Mouse (Mus musculus): ENCODE results near the gene Zfand2b. TPM values are rescaled to one million over a fixed set of nuclear protein-coding genes. Genes with fewer than 3 reads are reported as not detected.
A peak's percentile ranks its signal among the peaks of the same experiment; 100 is the strongest.

The Zfand2b gene
- polyA plus RNA-seq, 1 experiment from 2014 or later = 41.0 TPM

DNA sequence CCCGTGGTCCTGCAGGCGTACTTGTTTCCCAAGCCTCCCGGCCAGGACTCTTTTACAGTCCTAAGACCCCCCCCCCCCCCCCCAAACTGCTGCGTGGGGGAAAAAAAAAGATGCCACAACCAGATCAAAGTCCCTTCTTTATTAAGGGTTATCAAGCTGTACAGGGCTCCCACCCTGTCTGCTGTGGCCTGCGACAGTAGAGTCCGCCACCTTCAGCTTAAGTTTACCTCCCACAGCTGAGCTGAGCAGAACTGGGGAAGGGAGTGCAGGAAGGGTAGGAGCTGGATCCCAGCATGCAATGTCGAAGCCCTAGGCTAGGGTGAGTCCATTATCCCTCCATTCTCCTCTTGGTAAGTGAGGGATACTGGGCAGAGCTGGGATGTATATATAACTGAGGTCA, 12.3 kb downstream of the Zfand2b start:
- no peaks in the 10 kb centered on the region for H3K27me3 ChIP-seq (ENCODE audit: control insufficient read depth, insufficient read depth, low read length)
- no peak overlapping the region for H3K27ac ChIP-seq (ENCODE audit: low read length)
- H3K4me3 ChIP-seq (ENCODE audit: low read depth, low read length) = peak overlapping the region; percentile 51; the same call in 1 of the 2 replicates
- H3K4me2 ChIP-seq (replicated peaks; ENCODE audit: low read depth, low read length) = peak overlapping the region; percentile 87
- no peak for ATAC-seq (ENCODE audit: insufficient number of reproducible peaks, insufficient read depth, low FRiP score, low read depth)
- peaks cover 32% of the 10 kb centered on the region for H3K36me3 ChIP-seq (ENCODE audit: control insufficient read depth, insufficient read depth, low read length)
- peaks cover 6% of the 10 kb centered on the region for H3K4me1 ChIP-seq (ENCODE audit: control insufficient read depth, insufficient read depth, low read length)
- H3K9me3 ChIP-seq (ENCODE audit: control insufficient read depth, low read depth, low read length) = no peaks in the 10 kb centered on the region
- no peak overlapping the region for H3K9ac ChIP-seq (replicated peaks; ENCODE audit: low read depth, low read length)
- 22% methylated on average over 7 of the region's 7 CpGs for WGBS

DNA sequence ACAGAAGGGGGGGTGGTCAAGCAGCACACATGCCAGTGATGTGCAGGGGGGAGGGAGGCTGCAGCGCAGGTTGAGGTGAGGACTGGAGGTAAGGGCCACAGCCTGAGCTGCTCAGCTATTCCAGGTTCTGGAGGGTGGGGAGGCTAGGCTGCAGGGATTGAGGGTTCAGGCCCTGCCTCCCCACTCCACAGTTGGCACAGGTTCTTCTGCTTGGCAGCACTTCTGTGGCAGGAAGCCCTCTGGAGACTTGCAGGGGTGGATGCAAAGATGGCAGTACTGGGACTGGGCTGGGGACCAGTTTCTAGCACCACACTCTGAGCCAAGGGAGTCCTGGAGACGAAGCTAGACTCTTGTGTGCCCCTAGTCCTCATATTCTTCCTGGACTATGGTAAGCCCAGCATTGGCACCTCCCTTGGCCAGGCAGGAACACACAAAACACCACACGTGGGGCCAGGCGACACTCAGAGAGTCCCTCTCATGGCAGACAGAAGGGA, 13.0 kb downstream of the Zfand2b start:
- Histone ChIP-seq H3K4me1 (ENCODE audit: control insufficient read depth, insufficient read depth, low read length) (peaks cover 6% of the 10 kb centered on the region), H3K4me2 (replicated peaks; ENCODE audit: low read depth, low read length) (no peak overlapping the region), H3K9me3 (ENCODE audit: control insufficient read depth, low read depth, low read length) (no peaks in the 10 kb centered on the region), H3K27me3 (ENCODE audit: control insufficient read depth, insufficient read depth, low read length) (no peaks in the 10 kb centered on the region), H3K27ac (ENCODE audit: low read length) (no peak overlapping the region), H3K4me3 (ENCODE audit: low read depth, low read length) (no peak overlapping the region), H3K9ac (replicated peaks; ENCODE audit: low read depth, low read length) (no peak overlapping the region), H3K36me3 (ENCODE audit: control insufficient read depth, insufficient read depth, low read length) (peaks cover 37% of the 10 kb centered on the region)
- ATAC-seq (ENCODE audit: insufficient number of reproducible peaks, insufficient read depth, low FRiP score, low read depth) = no peak
- 84% methylated on average over 4 of the region's 4 CpGs for WGBS

DNA sequence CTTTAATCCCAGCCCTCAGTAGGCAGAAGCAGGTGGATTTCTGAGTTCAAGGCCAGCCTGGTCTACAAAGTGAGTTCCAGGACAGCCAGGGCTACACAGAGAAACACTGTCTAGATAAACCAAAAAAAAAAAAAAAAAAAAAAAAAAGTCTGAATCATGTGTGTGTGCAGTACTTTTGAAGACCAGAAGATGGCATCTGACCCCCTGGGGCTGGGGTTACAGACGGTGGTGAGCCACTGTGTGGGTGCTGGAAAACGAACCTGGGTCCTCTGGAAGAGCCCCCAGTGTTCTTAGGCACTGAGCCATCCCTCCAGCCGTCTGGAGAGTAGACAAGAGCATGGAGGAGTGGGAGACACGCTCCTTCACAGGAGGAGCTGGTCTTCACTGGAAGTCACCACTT, 13.7 kb downstream of the Zfand2b start:
- H3K4me2 ChIP-seq (replicated peaks; ENCODE audit: low read depth, low read length) = no peak overlapping the region
- no peak for ATAC-seq (ENCODE audit: insufficient number of reproducible peaks, insufficient read depth, low FRiP score, low read depth)
- H3K27ac ChIP-seq (ENCODE audit: low read length) = no peak overlapping the region
- H3K4me1 ChIP-seq (ENCODE audit: control insufficient read depth, insufficient read depth, low read length) = peaks cover 6% of the 10 kb centered on the region
- no peaks in the 10 kb centered on the region for H3K9me3 ChIP-seq (ENCODE audit: control insufficient read depth, low read depth, low read length)
- no peak overlapping the region for H3K4me3 ChIP-seq (ENCODE audit: low read depth, low read length)
- no peak overlapping the region for H3K9ac ChIP-seq (replicated peaks; ENCODE audit: low read depth, low read length)
- WGBS = 74% methylated on average over 4 of the region's 4 CpGs
- peaks cover 37% of the 10 kb centered on the region for H3K36me3 ChIP-seq (ENCODE audit: control insufficient read depth, insufficient read depth, low read length)
- H3K27me3 ChIP-seq (ENCODE audit: control insufficient read depth, insufficient read depth, low read length) = no peaks in the 10 kb centered on the region

DNA sequence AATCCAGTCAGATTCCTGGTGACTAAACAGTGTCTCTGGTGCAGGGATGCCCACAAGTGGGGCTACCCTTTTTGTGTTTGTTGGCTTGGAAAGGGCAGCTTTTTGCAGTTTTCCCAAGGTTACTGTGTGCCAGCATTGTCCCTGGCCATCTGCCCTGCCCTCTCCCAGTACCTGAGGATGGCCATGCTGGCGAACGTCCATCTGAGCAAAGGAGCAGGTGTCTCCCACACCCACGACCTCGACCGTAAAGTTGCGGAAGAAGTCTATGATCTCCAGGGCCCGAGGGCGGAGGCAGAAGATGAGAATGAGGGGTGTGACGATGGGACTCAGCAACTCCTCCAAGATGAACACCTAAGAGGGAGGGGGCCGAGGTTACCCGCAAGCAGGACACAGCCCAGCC, 17.0 kb downstream of the Zfand2b start:
- H3K36me3 ChIP-seq (ENCODE audit: control insufficient read depth, insufficient read depth, low read length) = peaks cover 42% of the 10 kb centered on the region
- no peak for ATAC-seq (ENCODE audit: insufficient number of reproducible peaks, insufficient read depth, low FRiP score, low read depth)
- H3K27me3 ChIP-seq (ENCODE audit: control insufficient read depth, insufficient read depth, low read length) = no peaks in the 10 kb centered on the region
- no peak overlapping the region for H3K4me3 ChIP-seq (ENCODE audit: low read depth, low read length)
- WGBS = 94% methylated on average over 11 of the region's 11 CpGs
- H3K9me3 ChIP-seq (ENCODE audit: control insufficient read depth, low read depth, low read length) = no peaks in the 10 kb centered on the region
- peaks cover 2% of the 10 kb centered on the region; the same call in 1 of the 2 replicates for H3K4me1 ChIP-seq (ENCODE audit: control insufficient read depth, insufficient read depth, low read length)
- no peak overlapping the region for H3K9ac ChIP-seq (replicated peaks; ENCODE audit: low read depth, low read length)
- no peak overlapping the region for H3K4me2 ChIP-seq (replicated peaks; ENCODE audit: low read depth, low read length)
- no peak overlapping the region for H3K27ac ChIP-seq (ENCODE audit: low read length)

DNA sequence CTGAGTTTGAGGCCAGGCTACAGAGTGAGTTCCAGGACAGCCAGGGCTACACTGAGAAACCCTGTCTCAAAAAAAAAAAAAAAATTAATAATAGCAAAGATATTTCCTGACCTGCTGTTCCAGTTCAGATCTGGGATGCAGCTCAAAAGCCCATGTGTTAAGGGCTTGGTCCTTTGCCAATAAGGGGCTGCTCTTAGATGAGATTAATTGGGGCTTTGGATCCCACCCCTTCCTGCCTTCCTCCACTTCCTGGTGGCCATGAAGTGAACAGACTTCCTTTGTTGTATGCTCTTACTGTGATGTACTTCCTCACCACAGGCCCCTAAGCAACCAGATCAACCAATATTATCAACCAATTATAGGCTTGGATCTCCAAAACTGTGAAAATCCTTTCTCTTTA, 18.7 kb downstream of the Zfand2b start:
- no peak for ATAC-seq (ENCODE audit: insufficient number of reproducible peaks, insufficient read depth, low FRiP score, low read depth)
- Histone ChIP-seq H3K4me3 (ENCODE audit: low read depth, low read length) (no peak overlapping the region), H3K9ac (replicated peaks; ENCODE audit: low read depth, low read length) (no peak overlapping the region), H3K27ac (ENCODE audit: low read length) (no peak overlapping the region), H3K9me3 (ENCODE audit: control insufficient read depth, low read depth, low read length) (no peaks in the 10 kb centered on the region), H3K4me1 (ENCODE audit: control insufficient read depth, insufficient read depth, low read length) (peaks cover 5% of the 10 kb centered on the region; the same call in 1 of the 2 replicates), H3K27me3 (ENCODE audit: control insufficient read depth, insufficient read depth, low read length) (no peaks in the 10 kb centered on the region), H3K36me3 (ENCODE audit: control insufficient read depth, insufficient read depth, low read length) (peaks cover 37% of the 10 kb centered on the region), H3K4me2 (replicated peaks; ENCODE audit: low read depth, low read length) (no peak overlapping the region)

DNA sequence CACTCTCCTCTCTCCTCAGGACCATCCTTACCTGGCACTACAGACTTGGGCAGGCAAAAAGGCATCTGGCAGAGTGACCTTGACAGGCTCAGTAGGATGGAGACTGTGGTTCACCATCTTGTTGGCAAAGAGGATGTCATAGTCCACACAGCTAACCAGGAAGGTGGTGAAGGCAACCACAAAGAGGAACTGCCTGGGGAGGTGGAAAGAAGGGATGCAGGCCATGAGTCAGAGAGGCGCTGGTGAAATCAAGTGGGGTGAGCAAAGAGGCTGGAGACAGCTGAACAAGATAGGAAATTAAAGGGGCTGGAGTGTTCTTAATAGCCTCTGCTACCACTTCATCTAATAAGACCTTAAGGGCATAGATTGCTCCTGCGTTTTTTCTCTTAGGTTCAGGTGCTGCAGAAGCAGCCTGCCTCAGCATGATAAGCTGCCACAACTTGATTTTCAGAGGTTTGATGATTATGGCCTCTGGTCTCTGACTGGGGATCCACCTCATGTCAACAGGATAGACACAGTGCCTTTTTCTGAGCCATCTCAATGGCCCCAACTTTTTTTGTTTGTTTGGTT, 19.6 kb downstream of the Zfand2b start:
- Histone ChIP-seq H3K4me3 (ENCODE audit: low read depth, low read length) (no peak overlapping the region), H3K27ac (ENCODE audit: low read length) (no peak overlapping the region), H3K36me3 (ENCODE audit: control insufficient read depth, insufficient read depth, low read length) (peaks cover 30% of the 10 kb centered on the region), H3K4me2 (replicated peaks; ENCODE audit: low read depth, low read length) (no peak overlapping the region), H3K9ac (replicated peaks; ENCODE audit: low read depth, low read length) (no peak overlapping the region), H3K27me3 (ENCODE audit: control insufficient read depth, insufficient read depth, low read length) (no peaks in the 10 kb centered on the region), H3K9me3 (ENCODE audit: control insufficient read depth, low read depth, low read length) (no peaks in the 10 kb centered on the region), H3K4me1 (ENCODE audit: control insufficient read depth, insufficient read depth, low read length) (peaks cover 6% of the 10 kb centered on the region)
- no peak for ATAC-seq (ENCODE audit: insufficient number of reproducible peaks, insufficient read depth, low FRiP score, low read depth)
- WGBS = 86% methylated on average over 2 of the region's 2 CpGs

DNA sequence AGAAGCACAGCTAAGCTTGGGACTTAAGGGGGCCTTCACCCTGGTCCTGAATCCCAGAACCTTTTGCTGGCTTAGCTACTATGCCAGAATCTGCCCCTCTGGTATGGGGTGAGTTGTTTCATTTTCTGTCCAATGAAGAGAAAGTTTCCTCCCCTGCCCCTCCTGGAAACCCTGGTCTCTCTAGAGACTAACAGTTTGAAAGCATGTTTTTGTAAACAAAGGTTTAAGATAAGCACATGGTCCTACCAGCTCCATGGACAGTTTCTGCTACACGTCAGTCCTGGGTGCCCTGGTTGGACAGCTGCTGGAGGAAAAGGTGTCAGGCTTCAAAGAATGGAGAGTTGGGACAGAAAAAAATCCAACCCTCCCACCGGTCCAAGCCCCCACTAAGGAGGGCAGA, 22.1 kb downstream of the Zfand2b start:
- 31% methylated on average over 2 of the region's 2 CpGs for WGBS
- peaks cover 13% of the 10 kb centered on the region for H3K4me1 ChIP-seq (ENCODE audit: control insufficient read depth, insufficient read depth, low read length)
- no peak overlapping the region for H3K4me3 ChIP-seq (ENCODE audit: low read depth, low read length)
- no peak overlapping the region for H3K27ac ChIP-seq (ENCODE audit: low read length)
- H3K36me3 ChIP-seq (ENCODE audit: control insufficient read depth, insufficient read depth, low read length) = peaks cover 15% of the 10 kb centered on the region
- ATAC-seq (ENCODE audit: insufficient number of reproducible peaks, insufficient read depth, low FRiP score, low read depth) = no peak
- H3K4me2 ChIP-seq (replicated peaks; ENCODE audit: low read depth, low read length) = peak overlapping the region; percentile 70; the same call in 1 of the 2 replicates
- no peaks in the 10 kb centered on the region for H3K9me3 ChIP-seq (ENCODE audit: control insufficient read depth, low read depth, low read length)
- no peak overlapping the region for H3K9ac ChIP-seq (replicated peaks; ENCODE audit: low read depth, low read length)
- no peaks in the 10 kb centered on the region for H3K27me3 ChIP-seq (ENCODE audit: control insufficient read depth, insufficient read depth, low read length)

DNA sequence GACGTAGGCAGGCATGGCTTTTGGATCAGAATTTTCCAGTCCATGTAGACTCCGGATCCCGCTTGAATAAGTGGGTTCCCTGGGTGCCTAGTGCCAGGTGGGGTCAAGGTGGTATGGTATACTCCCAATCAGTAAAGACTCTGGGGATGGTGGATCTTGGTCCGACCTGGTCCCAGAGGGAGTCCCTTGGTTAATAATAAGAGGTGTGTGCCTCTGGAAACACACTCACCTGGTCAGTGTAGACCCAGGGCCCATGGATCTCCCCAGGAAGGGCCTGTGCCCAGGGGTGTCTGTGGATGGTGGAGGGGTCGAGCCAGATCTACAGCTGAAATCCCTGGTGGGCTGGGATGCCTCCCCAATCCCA, 22.8 kb downstream of the Zfand2b start:
- Histone ChIP-seq H3K4me3 (ENCODE audit: low read depth, low read length) (peak overlapping the region; percentile 61), H3K9me3 (ENCODE audit: control insufficient read depth, low read depth, low read length) (no peaks in the 10 kb centered on the region), H3K36me3 (ENCODE audit: control insufficient read depth, insufficient read depth, low read length) (peaks cover 15% of the 10 kb centered on the region), H3K27ac (ENCODE audit: low read length) (peak overlapping the region; percentile 77; the same call in 1 of the 2 replicates), H3K9ac (replicated peaks; ENCODE audit: low read depth, low read length) (peak overlapping the region; percentile 60), H3K4me2 (replicated peaks; ENCODE audit: low read depth, low read length) (peak overlapping the region; percentile 70), H3K27me3 (ENCODE audit: control insufficient read depth, insufficient read depth, low read length) (no peaks in the 10 kb centered on the region), H3K4me1 (ENCODE audit: control insufficient read depth, insufficient read depth, low read length) (peaks cover 13% of the 10 kb centered on the region)
- WGBS = 46% methylated on average over 5 of the region's 5 CpGs
- no peak; the same call in 1 of the 2 replicates for ATAC-seq (ENCODE audit: insufficient number of reproducible peaks, insufficient read depth, low FRiP score, low read depth)

All from stomach, embryonic 14.5 days (tissue).